Comparison of ENCODE assay signal across 8 mouse cellular contexts in the genomic region with DNA sequence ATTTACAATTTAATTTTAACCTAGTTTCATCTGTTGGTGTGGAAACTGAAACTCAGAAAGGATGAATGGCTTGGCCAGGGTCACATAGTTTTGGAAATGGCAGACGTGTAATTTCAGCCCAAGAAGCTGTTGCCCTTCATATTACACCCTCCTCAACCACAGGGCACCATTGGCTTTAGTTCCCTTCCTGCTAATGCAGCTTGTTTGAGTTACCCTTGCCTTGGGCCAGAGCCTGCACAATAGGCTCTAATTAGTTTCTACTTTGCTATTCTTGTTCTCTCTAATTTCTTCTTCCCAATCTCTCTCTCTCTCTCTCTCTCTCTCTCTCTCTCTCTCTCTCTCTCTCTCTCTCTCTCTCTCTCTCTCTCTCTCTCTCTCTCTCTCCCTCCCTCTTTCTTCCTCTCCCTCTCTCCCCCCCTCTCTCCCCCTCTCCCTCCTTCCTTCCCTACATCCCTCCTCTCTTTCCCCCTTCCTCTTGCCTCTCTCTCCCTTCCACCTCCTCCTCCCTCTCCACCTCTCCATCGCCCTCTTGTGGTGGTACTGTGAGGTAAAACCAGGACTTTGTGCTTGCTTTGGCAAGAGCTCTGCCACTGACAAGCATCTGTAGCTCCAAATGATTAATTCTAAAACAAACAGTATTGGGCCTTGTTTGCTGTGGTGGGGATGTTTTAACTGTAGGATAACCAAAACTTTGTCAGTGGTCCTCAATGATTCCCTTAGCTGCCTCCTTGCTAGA. TPM values are rescaled to one million over a fixed set of nuclear protein-coding genes. Genes with fewer than 3 reads are reported as not detected.
DNase-seq lines count a peak whose midpoint lies in the region; ATAC-seq and TF ChIP-seq lines count a peak whose summit lies in the region.

No protein-coding gene starts in this region.

- TF ChIP-seq CTCF in heart, postnatal 0 days (IDR thresholded peaks at IDR 0.05; ENCODE audit: low read depth) = peak; percentile 89
- peak; percentile 26 for TF ChIP-seq CTCF in E14TG2a.4 (conservative IDR thresholded peaks at IDR 0.05; ENCODE audit: low read length)

- no peaks in the 10 kb centered on the region for H3K27me3 ChIP-seq in heart, postnatal 0 days (ENCODE audit: control insufficient read depth, insufficient read depth, low read length)
- H3K27me3 ChIP-seq in heart, embryonic 11.5 days (ENCODE audit: control insufficient read depth, insufficient read depth, low read length) = no peaks in the 10 kb centered on the region
- H3K27me3 ChIP-seq in E14TG2a.4 (ENCODE audit: insufficient read depth, low read length) = no peaks in the 10 kb centered on the region
- no peaks in the 10 kb centered on the region for H3K27me3 ChIP-seq in forebrain, embryonic 15.5 days

- peak; percentile 14 for DNase-seq in heart, postnatal 0 days (ENCODE audit: low spot score)
- DNase-seq in cerebellum, adult 11-12 months = peak; percentile 35
- DNase-seq in large intestine, adult 2 months (ENCODE audit: low read depth, low spot score) = peak; percentile 8
- peak; percentile 65 for DNase-seq in testis, postnatal 10 days (ENCODE audit: low spot score)

- no peak overlapping the region for H3K27ac ChIP-seq in heart, postnatal 0 days (ENCODE audit: low read depth)
- no peak overlapping the region for H3K27ac ChIP-seq in heart, embryonic 11.5 days (ENCODE audit: low read depth, low read length)
- no peak overlapping the region for H3K27ac ChIP-seq in forebrain, embryonic 15.5 days (replicated peaks)

- H3K4me3 ChIP-seq in heart, postnatal 0 days (ENCODE audit: low read depth, low read length) = no peak overlapping the region
- H3K4me3 ChIP-seq in heart, embryonic 11.5 days (ENCODE audit: low read depth, low read length) = no peak overlapping the region
- H3K4me3 ChIP-seq in E14TG2a.4 (replicated peaks; ENCODE audit: low read length) = no peak overlapping the region
- H3K4me3 ChIP-seq in forebrain, embryonic 15.5 days = no peak overlapping the region

- 24% methylated on average over 2 of the region's 2 CpGs for WGBS in heart, postnatal 0 days
- WGBS in heart, embryonic 11.5 days (ENCODE audit: insufficient replicate concordance) = 38% methylated on average over 2 of the region's 2 CpGs
- WGBS in forebrain, embryonic 15.5 days = 22% methylated on average over 2 of the region's 2 CpGs
- WGBS in large intestine, adult 2 months = 23% methylated on average over 2 of the region's 2 CpGs

- no peaks in the 10 kb centered on the region for H3K36me3 ChIP-seq in heart, postnatal 0 days (replicated peaks; ENCODE audit: control insufficient read depth, insufficient read depth, low read length)
- no peaks in the 10 kb centered on the region for H3K36me3 ChIP-seq in heart, embryonic 11.5 days (ENCODE audit: control insufficient read depth, insufficient read depth, low read length)
- no peaks in the 10 kb centered on the region for H3K36me3 ChIP-seq in E14TG2a.4 (ENCODE audit: insufficient read depth, low read length)
- no peaks in the 10 kb centered on the region for H3K36me3 ChIP-seq in forebrain, embryonic 15.5 days

- H3K4me2 ChIP-seq in heart, postnatal 0 days (ENCODE audit: low read depth, low read length) = no peak overlapping the region
- no peak overlapping the region for H3K4me2 ChIP-seq in heart, embryonic 11.5 days
- H3K4me2 ChIP-seq in forebrain, embryonic 15.5 days (replicated peaks) = no peak overlapping the region

- no peak for ATAC-seq in heart, postnatal 0 days (ENCODE audit: insufficient read depth, low read depth)
- no peak for ATAC-seq in heart, embryonic 11.5 days (replicated peaks; ENCODE audit: insufficient number of reproducible peaks, low FRiP score, low TSS enrichment)
- 0 out of 2 replicates have a peak, but pooled peaks have one; percentile 54 for ATAC-seq in forebrain, embryonic 15.5 days (replicated peaks)
- ATAC-seq in megakaryocyte, adult 5-6 weeks (ENCODE audit: poor library complexity, severe bottlenecking) = peak; percentile 44; the same call in 1 of the 2 replicates

- no peaks in the 10 kb centered on the region for H3K9me3 ChIP-seq in heart, postnatal 0 days (replicated peaks; ENCODE audit: control insufficient read depth, low read length)
- no peaks in the 10 kb centered on the region for H3K9me3 ChIP-seq in heart, embryonic 11.5 days (replicated peaks; ENCODE audit: control insufficient read depth, low read length)
- H3K9me3 ChIP-seq in E14TG2a.4 (ENCODE audit: low read length) = no peaks in the 10 kb centered on the region
- no peaks in the 10 kb centered on the region for H3K9me3 ChIP-seq in forebrain, embryonic 15.5 days

- TF ChIP-seq EP300 in heart, postnatal 0 days (IDR thresholded peaks at IDR 0.05; ENCODE audit: low read depth) = no peak

- no peak overlapping the region for H3K9ac ChIP-seq in heart, postnatal 0 days (replicated peaks; ENCODE audit: low read depth, low read length)
- no peak overlapping the region for H3K9ac ChIP-seq in heart, embryonic 11.5 days (ENCODE audit: low read depth, low read length)
- H3K9ac ChIP-seq in forebrain, embryonic 15.5 days (replicated peaks) = no peak overlapping the region

- H3K4me1 ChIP-seq in heart, postnatal 0 days (ENCODE audit: control insufficient read depth, insufficient read depth) = no peaks in the 10 kb centered on the region
- H3K4me1 ChIP-seq in heart, embryonic 11.5 days (ENCODE audit: control insufficient read depth, insufficient read depth, low read length) = no peaks in the 10 kb centered on the region
- no peaks in the 10 kb centered on the region for H3K4me1 ChIP-seq in E14TG2a.4 (replicated peaks; ENCODE audit: low read depth, low read length)
- H3K4me1 ChIP-seq in forebrain, embryonic 15.5 days = no peaks in the 10 kb centered on the region

RNA-seq across cellular contexts. Expression of gene Fmn2, which starts 51.8 kb away (rescaled TPM):
- 0.27 TPM in 1 of 2 replicates, not detected in the other for total RNA-seq in heart, postnatal 0 days (2014; rRNA removed; ENCODE audit: low replicate concordance)
- polyA plus RNA-seq in heart, postnatal 0 days (2015; fragmentation: Nextera tagmentation; extraction: Ambion mirVana) = 0.07 and 0.10 TPM in 2 replicates
- polyA plus RNA-seq in heart, embryonic 11.5 days (2014; fragmentation: Nextera tagmentation; extraction: Ambion mirVana) = 0.41 and 1.1 TPM in 2 replicates
- polyA plus RNA-seq in forebrain, embryonic 15.5 days (2015; fragmentation: Nextera tagmentation; extraction: Ambion mirVana) = 6.8 and 7.1 TPM in 2 replicates
- polyA plus RNA-seq in large intestine, adult 2 months (2012; rRNA removed) = 0.07 and 0.09 TPM in 2 replicates
- total RNA-seq in megakaryocyte, adult 5-6 weeks (2015) = not detected in 2 replicates
- total RNA-seq in megakaryocyte, adult 5-6 weeks (2017) = not detected in 2 replicates

Comparison
In these comparisons a context has a peak if more than half of its experiments do, and no peak if none do; other contexts are left out.
1. ATAC-seq: peak in forebrain, embryonic 15.5 days (single experiment) and megakaryocyte, adult 5-6 weeks (single experiment); none in heart, postnatal 0 days (single experiment) and heart, embryonic 11.5 days (single experiment).
2. DNase-seq: peak in every context shown above with its lines; median percentile 65 in testis, postnatal 10 days; 35 in cerebellum, adult 11-12 months; 14 in heart, postnatal 0 days; 8 in large intestine, adult 2 months.